Mouse (Mus musculus) cerebellum, postnatal 14 days (tissue): ENCODE measurements at regions not wholly inside any gene's neighbourhood (a gene's known extent, or its start where the extent isn't known, plus 50 kb on each side); places are given as distances from the start of the nearest gene placed in this dataset.

Source experiments
- DNase-seq, 2 experiments: peaks; one replicate each; pipeline ENCODE4 v3.0.0; 2021; ENCODE audit warnings: mixed read lengths in 2 of 2

DNA sequence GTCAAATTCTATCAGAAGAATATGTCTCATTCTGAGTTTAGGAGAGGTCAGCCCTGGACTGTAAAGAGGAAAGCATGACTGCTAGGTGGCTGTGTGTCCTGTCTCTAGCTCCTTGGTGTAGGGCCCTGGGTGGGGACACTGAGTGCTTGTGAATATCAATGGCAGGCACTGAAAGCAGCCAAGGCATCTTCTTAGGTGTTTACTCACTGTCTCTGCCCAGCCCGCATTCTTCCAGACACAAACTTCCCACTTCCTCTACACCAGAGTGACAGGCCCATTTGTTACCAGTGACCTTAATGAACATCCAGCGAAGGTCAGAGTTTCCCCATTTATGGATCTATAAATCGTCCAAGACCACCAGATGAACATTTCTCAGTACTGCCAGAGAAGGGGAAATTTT is 823.1 kb downstream of the Efna5 start:
- no peak for DNase-seq

DNA sequence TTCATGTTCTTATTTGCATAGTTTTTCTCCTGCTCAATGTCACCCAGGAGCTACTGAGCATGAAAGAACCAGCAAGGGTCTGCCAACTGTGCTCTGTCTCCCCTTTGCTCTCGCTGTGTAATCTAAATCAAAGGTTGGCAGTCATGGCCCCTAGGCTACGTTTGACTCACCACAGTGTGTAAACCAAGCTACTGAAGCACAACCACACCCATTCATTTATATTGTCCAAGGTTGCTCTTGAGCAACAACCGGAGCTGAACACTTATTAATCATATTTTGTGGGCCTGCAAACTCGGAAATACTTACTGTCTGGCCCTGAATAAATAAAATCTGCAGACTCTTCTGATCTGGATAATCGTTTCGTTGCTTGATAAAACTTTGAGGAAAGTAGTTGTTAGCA is 826.3 kb downstream of the Efna5 start:
- no peak for DNase-seq

DNA sequence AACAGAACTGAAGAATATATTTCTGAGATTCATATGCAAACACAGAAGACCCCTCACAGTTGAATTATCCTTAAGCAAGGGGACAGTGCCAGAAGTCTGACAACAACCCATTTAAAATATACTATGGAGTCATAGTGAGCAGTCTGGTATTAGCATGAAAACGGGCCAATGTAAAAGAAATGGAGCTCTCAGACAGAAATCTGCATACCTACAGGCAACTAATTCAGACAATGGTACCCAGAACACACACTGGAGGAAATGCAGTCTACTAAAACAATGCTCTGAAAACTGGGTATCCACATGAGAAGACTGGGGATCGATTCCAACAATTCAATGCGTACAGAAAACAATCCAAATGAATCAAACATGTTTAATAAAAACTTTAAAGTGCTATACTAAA is 832.1 kb downstream of the Efna5 start:
- no peak for DNase-seq

GRCm38 (mm10) chr17:62030614-62031013 is 850.5 kb downstream of the Efna5 start:
- DNase-seq: no peak
